Mouse (Mus musculus): ENCODE measurements around the gene Clip3. TPM values are rescaled to one million over a fixed set of nuclear protein-coding genes. Genes with fewer than 3 reads are reported as not detected.
A peak's percentile ranks its signal among the peaks of the same experiment; 100 is the strongest.

Gene Clip3
- polyA plus RNA-seq, 1 experiment = 6.6 TPM

GRCm38 (mm10) chr7:30282740-30283139, 8.8 kb upstream of the Clip3 start:
- Histone ChIP-seq H3K4me1 (ENCODE audit: control insufficient read depth, insufficient read depth, low read length) (peaks cover 9% of the 10 kb centered on the region), H3K4me3 (ENCODE audit: control insufficient read depth, low read depth, low read length) (no peak overlapping the region), H3K27ac (ENCODE audit: control insufficient read depth, insufficient read depth, low read depth, low read length) (no peak overlapping the region), H3K27me3 (ENCODE audit: control insufficient read depth, insufficient read depth, low read length) (no peaks in the 10 kb centered on the region), H3K36me3 (ENCODE audit: control insufficient read depth, insufficient read depth, low read length) (peaks cover 1% of the 10 kb centered on the region; the same call in 1 of the 2 replicates)
- TF ChIP-seq CTCF (IDR thresholded peaks at IDR 0.05; ENCODE audit: control insufficient read depth, insufficient read depth, insufficient replicate concordance, low read depth, low read length) (no peak), POLR2A (IDR thresholded peaks at IDR 0.05; ENCODE audit: control insufficient read depth, low read depth, low read length) (no peak)

- TF ChIP-seq POLR2A (IDR thresholded peaks at IDR 0.05; ENCODE audit: control insufficient read depth, low read depth, low read length) = no peak
- TF ChIP-seq CTCF (IDR thresholded peaks at IDR 0.05; ENCODE audit: control insufficient read depth, insufficient read depth, insufficient replicate concordance, low read depth, low read length) = no peak
- no peaks in the 10 kb centered on the region for H3K27me3 ChIP-seq (ENCODE audit: control insufficient read depth, insufficient read depth, low read length)
- H3K4me3 ChIP-seq (ENCODE audit: control insufficient read depth, low read depth, low read length) = no peak overlapping the region
- H3K36me3 ChIP-seq (ENCODE audit: control insufficient read depth, insufficient read depth, low read length) = no peaks in the 10 kb centered on the region
- H3K4me1 ChIP-seq (ENCODE audit: control insufficient read depth, insufficient read depth, low read length) = peaks cover 12% of the 10 kb centered on the region
- no peak overlapping the region for H3K27ac ChIP-seq (ENCODE audit: control insufficient read depth, insufficient read depth, low read depth, low read length)
These were observed 4.7 kb upstream of the Clip3 start for GRCm38 (mm10) chr7:30286701-30287410.

- H3K27ac ChIP-seq (ENCODE audit: control insufficient read depth, insufficient read depth, low read depth, low read length) = no peak overlapping the region
- H3K36me3 ChIP-seq (ENCODE audit: control insufficient read depth, insufficient read depth, low read length) = no peaks in the 10 kb centered on the region
- no peak for TF ChIP-seq POLR2A (IDR thresholded peaks at IDR 0.05; ENCODE audit: control insufficient read depth, low read depth, low read length)
- TF ChIP-seq CTCF (IDR thresholded peaks at IDR 0.05; ENCODE audit: control insufficient read depth, insufficient read depth, insufficient replicate concordance, low read depth, low read length) = no peak
- no peaks in the 10 kb centered on the region for H3K27me3 ChIP-seq (ENCODE audit: control insufficient read depth, insufficient read depth, low read length)
- no peak overlapping the region for H3K4me3 ChIP-seq (ENCODE audit: control insufficient read depth, low read depth, low read length)
- H3K4me1 ChIP-seq (ENCODE audit: control insufficient read depth, insufficient read depth, low read length) = peaks cover 15% of the 10 kb centered on the region
These were observed 3.5 kb upstream of the Clip3 start for GRCm38 (mm10) chr7:30288046-30288445.

- H3K36me3 ChIP-seq (ENCODE audit: control insufficient read depth, insufficient read depth, low read length) = no peaks in the 10 kb centered on the region
These were observed 2.3 kb upstream of the Clip3 start for GRCm38 (mm10) chr7:30289071-30289713.

GRCm38 (mm10) chr7:30289714-30290399, 1.7 kb upstream of the Clip3 start:
- H3K4me1 ChIP-seq (ENCODE audit: control insufficient read depth, insufficient read depth, low read length) = peaks cover 15% of the 10 kb centered on the region
- H3K27ac ChIP-seq (ENCODE audit: control insufficient read depth, insufficient read depth, low read depth, low read length) = no peak overlapping the region
- H3K36me3 ChIP-seq (ENCODE audit: control insufficient read depth, insufficient read depth, low read length) = no peaks in the 10 kb centered on the region
- H3K4me3 ChIP-seq (ENCODE audit: control insufficient read depth, low read depth, low read length) = no peak overlapping the region
- TF ChIP-seq POLR2A (IDR thresholded peaks at IDR 0.05; ENCODE audit: control insufficient read depth, low read depth, low read length) (no peak), CTCF (IDR thresholded peaks at IDR 0.05; ENCODE audit: control insufficient read depth, insufficient read depth, insufficient replicate concordance, low read depth, low read length) (no peak)
- H3K27me3 ChIP-seq (ENCODE audit: control insufficient read depth, insufficient read depth, low read length) = no peaks in the 10 kb centered on the region

More at GRCm38 (mm10) chr7:30289071-30289713, 2.3 kb upstream of the Clip3 start:
- no peak overlapping the region for H3K4me3 ChIP-seq (ENCODE audit: control insufficient read depth, low read depth, low read length)
- no peak overlapping the region for H3K27ac ChIP-seq (ENCODE audit: control insufficient read depth, insufficient read depth, low read depth, low read length)
- no peaks in the 10 kb centered on the region for H3K27me3 ChIP-seq (ENCODE audit: control insufficient read depth, insufficient read depth, low read length)
- H3K4me1 ChIP-seq (ENCODE audit: control insufficient read depth, insufficient read depth, low read length) = peaks cover 15% of the 10 kb centered on the region
- TF ChIP-seq CTCF (IDR thresholded peaks at IDR 0.05; ENCODE audit: control insufficient read depth, insufficient read depth, insufficient replicate concordance, low read depth, low read length) (no peak), POLR2A (IDR thresholded peaks at IDR 0.05; ENCODE audit: control insufficient read depth, low read depth, low read length) (no peak)

GRCm38 (mm10) chr7:30293795-30294194, 2.3 kb downstream of the Clip3 start:
- no peak for TF ChIP-seq POLR2A (IDR thresholded peaks at IDR 0.05; ENCODE audit: control insufficient read depth, low read depth, low read length)
- no peak for TF ChIP-seq CTCF (IDR thresholded peaks at IDR 0.05; ENCODE audit: control insufficient read depth, insufficient read depth, insufficient replicate concordance, low read depth, low read length)
- H3K27me3 ChIP-seq (ENCODE audit: control insufficient read depth, insufficient read depth, low read length) = no peaks in the 10 kb centered on the region
- no peak overlapping the region for H3K4me3 ChIP-seq (ENCODE audit: control insufficient read depth, low read depth, low read length)
- peak overlapping the region; percentile 34; the same call in 1 of the 2 replicates for H3K27ac ChIP-seq (ENCODE audit: control insufficient read depth, insufficient read depth, low read depth, low read length)
- no peaks in the 10 kb centered on the region for H3K36me3 ChIP-seq (ENCODE audit: control insufficient read depth, insufficient read depth, low read length)
- H3K4me1 ChIP-seq (ENCODE audit: control insufficient read depth, insufficient read depth, low read length) = peaks cover 15% of the 10 kb centered on the region

- H3K27ac ChIP-seq (ENCODE audit: control insufficient read depth, insufficient read depth, low read depth, low read length) = peak overlapping the region; percentile 34
- no peaks in the 10 kb centered on the region for H3K27me3 ChIP-seq (ENCODE audit: control insufficient read depth, insufficient read depth, low read length)
- H3K4me3 ChIP-seq (ENCODE audit: control insufficient read depth, low read depth, low read length) = no peak overlapping the region
- no peak for TF ChIP-seq CTCF (IDR thresholded peaks at IDR 0.05; ENCODE audit: control insufficient read depth, insufficient read depth, insufficient replicate concordance, low read depth, low read length)
- H3K4me1 ChIP-seq (ENCODE audit: control insufficient read depth, insufficient read depth, low read length) = peaks cover 15% of the 10 kb centered on the region
- H3K36me3 ChIP-seq (ENCODE audit: control insufficient read depth, insufficient read depth, low read length) = no peaks in the 10 kb centered on the region
These were observed 2.8 kb downstream of the Clip3 start for GRCm38 (mm10) chr7:30294296-30294695.
